Mouse (Mus musculus) G1E (cell line): ENCODE results near the gene Igsf3.

ENCODE experiments used
- CTCF ChIP-seq: IDR thresholded peaks from 2 replicates; pipeline ENCODE4 v1.5.1; 2012; ENCODE audit warnings: low read depth, low read length, inconsistent platforms, mixed read lengths
- GATA1 ChIP-seq: IDR thresholded peaks from 2 replicates; pipeline ENCODE4 v1.6.1; 2012; ENCODE audit warnings: borderline replicate concordance, low read length, inconsistent platforms, mixed read lengths
- GATA2 ChIP-seq: IDR thresholded peaks from 2 replicates; pipeline ENCODE4 v1.6.1; 2012; ENCODE audit warnings: low read depth, low read length, inconsistent platforms, borderline replicate concordance
- TAL1 ChIP-seq: conservative IDR thresholded peaks from 2 replicates; pipeline ENCODE4 v1.6.1; 2012; ENCODE audit warnings: low read depth, low read length, inconsistent platforms, mixed read lengths

- TF ChIP-seq CTCF = no peak
- no peak for TF ChIP-seq GATA1
- no peak for TF ChIP-seq TAL1
- no peak for TF ChIP-seq GATA2
Observed at GRCm38 (mm10) chr3:101447239-101447638, 70.4 kb downstream of the Igsf3 start.
